Mouse (Mus musculus) limb, embryonic 11.5 days (tissue): ENCODE results near the gene Tmem238. TPM values are rescaled to one million over a fixed set of nuclear protein-coding genes. Genes with fewer than 3 reads are reported as not detected.
"Not testable (repeated sequence)": the region's sequence is repeated elsewhere in the genome, so short reads cannot be mapped to it uniquely, and the experiment has no call there.

Source experiments
- ATAC-seq: fragments of 200-750 bp; cut with Nextera tagmentation; 2 replicates; pipeline ENCODE4 v1.8.0; 2017; ENCODE audit warnings: low read depth; ENCODE audit not compliant: insufficient number of reproducible peaks, low FRiP score, low TSS enrichment
- DNase-seq: peaks from one replicate; pipeline ENCODE4 v3.0.0-alpha.2; 2015; ENCODE audit warnings: low spot score
- H3K27ac ChIP-seq: fragments of 300-500 bp; sonication (generic); replicated peaks from 2 replicates; pipeline ENCODE4 v1.5.1; 2014; ENCODE audit warnings: low read depth, mild to moderate bottlenecking, low read length
- H3K27me3 ChIP-seq: fragments of 300-500 bp; sonication (generic); 2 replicates; pipeline ENCODE4 v1.6.1; 2014; ENCODE audit warnings: mild to moderate bottlenecking, low read length, mixed read lengths; ENCODE audit not compliant: control insufficient read depth, insufficient read depth
- H3K36me3 ChIP-seq: fragments of 300-500 bp; sonication (generic); 2 replicates; pipeline ENCODE4 v1.6.1; 2014; ENCODE audit warnings: mild to moderate bottlenecking, low read length, moderate library complexity, mixed read lengths; ENCODE audit not compliant: control insufficient read depth, insufficient read depth
- H3K4me1 ChIP-seq: fragments of 300-500 bp; sonication (generic); 2 replicates; pipeline ENCODE4 v1.6.1; 2014; ENCODE audit warnings: low read length, mixed read lengths; ENCODE audit not compliant: control insufficient read depth, insufficient read depth
- H3K4me2 ChIP-seq: fragments of 300-500 bp; sonication (generic); 2 replicates; pipeline ENCODE4 v1.6.1; 2014; ENCODE audit warnings: low read depth, mild to moderate bottlenecking, moderate library complexity; ENCODE audit not compliant: severe bottlenecking
- H3K4me3 ChIP-seq: fragments of 300-500 bp; sonication (generic); 2 replicates; pipeline ENCODE4 v1.5.1; 2014; ENCODE audit warnings: low read depth, low read length
- H3K9ac ChIP-seq: fragments of 300-500 bp; sonication (generic); 2 replicates; pipeline ENCODE4 v1.6.1; 2014; ENCODE audit warnings: mild to moderate bottlenecking, low read length
- H3K9me3 ChIP-seq: fragments of 300-500 bp; sonication (generic); 2 replicates; pipeline ENCODE4 v1.6.1; 2016; ENCODE audit warnings: low read length; ENCODE audit not compliant: control insufficient read depth
- WGBS: fragments of 180-500 bp; shearing (Covaris S2); extraction: QIAGEN DNeasy Blood & Tissue Kit; methylation state at CpG from one replicate; pipeline ENCODE4 v1.1.7; 2014; 5-methylcytosine and 5-hydroxymethylcytosine counted together
- polyA plus RNA-seq: library from polyadenylated mRNA; unstranded; fragments of >200 nt; fragmentation: Nextera tagmentation; extraction: Ambion mirVana; gene quantifications from 2 replicates; pipeline ENCODE4 v1.2.1, GENCODE M21; 2014

Gene Tmem238
- polyA plus RNA-seq, 1 experiment from 2014 or later: 2.1 TPM

DNA sequence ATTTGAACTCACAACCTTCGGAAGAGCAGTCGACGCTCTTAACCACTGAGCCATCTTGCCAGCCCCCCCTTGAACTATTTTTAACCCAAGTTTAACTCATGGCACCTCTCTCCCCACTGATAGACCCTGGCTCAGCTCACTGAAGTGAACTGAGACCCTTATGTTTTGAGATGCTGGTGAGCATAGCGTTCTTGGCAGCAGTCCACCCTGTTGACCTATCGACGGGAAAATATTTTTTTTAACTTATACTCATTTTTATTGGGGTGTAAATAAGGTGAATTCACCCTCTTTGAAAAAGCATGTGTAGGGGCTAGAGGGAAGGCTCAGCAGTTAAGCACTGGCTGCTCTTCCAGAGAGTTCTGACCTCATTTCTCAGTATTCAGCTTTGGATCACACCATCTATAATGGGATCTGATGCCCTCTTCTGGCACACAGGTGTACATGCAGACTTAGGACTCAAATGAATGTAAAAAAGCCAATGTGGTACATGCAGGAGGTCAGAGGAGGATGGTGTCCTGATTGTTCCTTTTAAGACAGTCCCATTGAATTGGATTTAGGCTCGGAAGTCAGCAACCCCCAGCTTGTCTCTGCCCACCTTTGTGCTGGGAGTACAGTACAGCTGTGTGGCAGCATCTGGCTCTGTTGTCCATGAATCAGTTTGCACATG is 6.4 kb upstream of the Tmem238 start:
- no peak overlapping the region for H3K9ac ChIP-seq
- no peak overlapping the region for H3K4me2 ChIP-seq
- no peaks in the 10 kb centered on the region for H3K27me3 ChIP-seq
- H3K27ac ChIP-seq: no peak overlapping the region
- no peaks in the 10 kb centered on the region for H3K9me3 ChIP-seq
- ATAC-seq (no peak), DNase-seq (no peak)
- H3K4me1 ChIP-seq: no peaks in the 10 kb centered on the region; the same call in 1 of the 2 replicates
- H3K36me3 ChIP-seq: peaks cover 15% of the 10 kb centered on the region
- H3K4me3 ChIP-seq: no peak overlapping the region
- 79% methylated on average over 7 of the region's 7 CpGs for WGBS

DNA sequence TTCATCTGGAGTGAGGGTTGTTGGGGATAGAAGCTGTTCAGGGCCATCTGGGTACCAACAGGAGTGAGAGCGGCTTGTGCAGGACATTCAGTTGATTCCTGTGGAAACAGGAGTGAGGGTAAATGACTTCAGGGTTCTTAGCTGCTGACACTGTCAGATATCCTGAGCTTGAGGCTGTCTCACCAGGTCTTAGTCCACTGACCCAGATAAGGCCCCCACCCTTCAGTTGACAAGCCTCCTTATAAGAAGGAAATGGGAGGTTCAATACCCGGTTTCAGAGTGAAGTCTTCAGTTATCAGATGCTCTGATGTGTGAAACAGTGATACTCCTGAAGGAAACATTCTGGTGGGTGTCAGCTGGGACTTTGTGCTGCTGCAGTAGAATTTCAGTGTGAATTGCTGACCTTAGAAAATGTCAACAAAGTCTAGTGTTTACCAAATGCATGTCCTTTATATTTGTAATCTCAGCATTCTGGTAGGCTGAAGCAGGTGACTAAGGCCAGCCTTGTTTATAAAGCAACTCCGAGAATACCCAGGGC is 5.2 kb upstream of the Tmem238 start:
- DNase-seq (no peak), ATAC-seq (no peak)
- Histone ChIP-seq H3K36me3 (peaks cover 15% of the 10 kb centered on the region), H3K9me3 (no peaks in the 10 kb centered on the region), H3K4me2 (no peak overlapping the region), H3K9ac (no peak overlapping the region), H3K4me1 (no peaks in the 10 kb centered on the region; the same call in 1 of the 2 replicates), H3K27ac (no peak overlapping the region), H3K27me3 (peaks cover 3% of the 10 kb centered on the region; the same call in 1 of the 2 replicates), H3K4me3 (no peak overlapping the region)
- WGBS: 89% methylated on average over 3 of the region's 3 CpGs

DNA sequence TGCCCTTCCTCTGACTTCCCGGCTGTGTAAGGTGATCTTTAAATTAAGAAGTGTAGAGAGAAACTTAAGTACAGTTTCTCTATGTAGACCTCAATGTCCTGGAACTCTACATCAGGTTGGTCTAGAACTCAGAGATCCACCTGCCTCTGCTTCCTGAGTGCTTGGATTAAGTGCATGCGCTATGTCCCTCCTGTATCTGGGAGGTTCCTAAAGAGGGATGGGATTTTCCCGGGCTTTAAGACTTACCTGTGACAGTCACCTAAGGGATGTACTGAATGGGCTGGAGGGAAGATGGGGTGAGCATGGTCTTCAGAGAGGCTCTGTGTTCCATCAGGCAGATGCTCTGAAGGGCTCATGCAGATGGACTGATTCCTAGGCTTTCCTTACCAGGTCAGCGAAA is 4.2 kb upstream of the Tmem238 start:
- Histone ChIP-seq H3K4me2 (peak overlapping the region; percentile 86), H3K4me3 (peak overlapping the region; percentile 91), H3K27me3 (peaks cover 4% of the 10 kb centered on the region; the same call in 1 of the 2 replicates), H3K9me3 (no peaks in the 10 kb centered on the region), H3K27ac (no peak overlapping the region; the same call in 1 of the 2 replicates), H3K4me1 (peaks cover 3% of the 10 kb centered on the region), H3K36me3 (peaks cover 15% of the 10 kb centered on the region), H3K9ac (peak overlapping the region; percentile 97)
- DNase-seq: no peak
- no peak for ATAC-seq
- 38% methylated on average over 4 of the region's 4 CpGs for WGBS

DNA sequence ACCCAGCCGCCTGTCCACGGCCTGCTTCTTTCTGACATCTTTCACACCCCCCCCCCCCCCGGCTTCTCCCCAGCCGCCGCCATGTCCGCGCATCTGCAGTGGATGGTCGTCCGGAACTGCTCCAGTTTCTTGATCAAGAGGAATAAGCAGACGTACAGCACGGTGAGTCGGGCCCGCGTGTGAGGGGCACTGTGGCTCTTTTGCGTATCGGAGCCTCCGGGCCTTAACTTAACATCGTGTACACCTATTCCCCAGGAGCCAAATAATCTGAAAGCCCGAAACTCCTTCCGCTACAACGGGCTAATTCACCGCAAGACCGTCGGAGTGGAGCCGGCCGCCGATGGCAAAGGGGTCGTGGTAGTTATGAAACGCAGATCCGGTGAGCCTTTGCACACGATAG is 3.8 kb upstream of the Tmem238 start:
- H3K9me3 ChIP-seq, H3K4me1 ChIP-seq, H3K27me3 ChIP-seq, ATAC-seq, DNase-seq: not testable (repeated sequence)
- peak overlapping the region; percentile 97 for H3K9ac ChIP-seq
- H3K4me3 ChIP-seq: peak overlapping the region; percentile 91
- H3K36me3 ChIP-seq: peaks cover 15% of the 10 kb centered on the region
- under 1% methylated on average over 31 of the region's 31 CpGs for WGBS
- H3K4me2 ChIP-seq: peak overlapping the region; percentile 86
- peak overlapping the region; percentile 86 for H3K27ac ChIP-seq

DNA sequence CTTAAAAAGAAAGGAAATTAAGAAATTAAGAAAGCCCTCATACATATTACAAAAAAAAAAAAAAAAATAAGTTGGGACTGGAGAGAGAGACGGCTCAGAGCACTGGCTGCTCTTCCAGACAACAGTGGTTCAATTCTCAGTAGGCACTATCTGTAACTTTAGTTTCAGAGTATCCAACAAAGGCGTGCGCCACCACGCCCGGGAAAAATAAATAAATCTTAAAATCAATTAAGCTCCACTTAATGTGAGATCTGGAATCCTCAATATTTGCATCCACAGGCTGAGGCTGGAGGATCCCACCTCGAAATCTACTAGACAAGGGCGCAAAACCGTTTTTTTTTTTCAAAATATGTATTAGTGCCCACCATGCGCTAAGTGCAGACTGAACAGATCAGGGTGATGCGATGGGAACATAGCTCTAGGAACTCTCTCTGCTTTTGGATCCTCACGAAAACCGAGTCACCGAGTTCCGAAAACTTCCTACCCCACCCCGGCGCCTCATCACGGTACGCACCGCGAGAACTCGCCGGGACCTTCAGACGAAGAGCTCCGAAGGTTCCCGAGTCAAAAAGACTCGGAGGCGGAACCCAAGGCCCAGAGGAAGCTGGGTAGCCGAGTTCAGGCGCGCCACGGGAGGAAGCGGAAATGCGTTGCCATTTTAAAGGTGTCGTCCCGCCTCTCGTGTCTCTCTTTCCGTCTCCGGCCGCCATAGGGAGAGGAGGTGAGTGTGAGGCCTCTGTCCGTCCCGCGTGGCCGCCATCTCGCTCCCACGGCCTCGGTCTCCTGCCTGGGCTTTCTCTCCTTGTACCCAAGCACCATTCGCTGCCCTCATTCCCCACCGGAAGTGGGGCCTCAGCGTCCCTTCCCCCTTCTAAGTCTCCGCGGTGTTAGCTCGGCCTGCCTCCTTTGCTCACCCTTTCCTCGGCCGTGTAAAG is 3.1 kb upstream of the Tmem238 start, which contains the start of gene Rpl28:
Gene Rpl28 (plus strand): TSS at position 597 of the 935 bp plus-strand sequence.
- Histone ChIP-seq H3K4me3 (peak within 1 kb of the TSS; percentile 91), H3K27me3 (peaks cover 6% of the 10 kb centered on the region; the same call in 1 of the 2 replicates), H3K9me3 (no peaks in the 10 kb centered on the region), H3K9ac (peak within 1 kb of the TSS; percentile 97), H3K36me3 (peaks cover 14% of the 10 kb centered on the region), H3K27ac (peak within 1 kb of the TSS; percentile 86), H3K4me2 (peak within 1 kb of the TSS; percentile 86), H3K4me1 (peaks cover 6% of the 10 kb centered on the region)
- ATAC-seq: peak; percentile 88
- WGBS: 2% methylated on average over 51 of the region's 54 CpGs
- DNase-seq: peak; percentile 96

DNA sequence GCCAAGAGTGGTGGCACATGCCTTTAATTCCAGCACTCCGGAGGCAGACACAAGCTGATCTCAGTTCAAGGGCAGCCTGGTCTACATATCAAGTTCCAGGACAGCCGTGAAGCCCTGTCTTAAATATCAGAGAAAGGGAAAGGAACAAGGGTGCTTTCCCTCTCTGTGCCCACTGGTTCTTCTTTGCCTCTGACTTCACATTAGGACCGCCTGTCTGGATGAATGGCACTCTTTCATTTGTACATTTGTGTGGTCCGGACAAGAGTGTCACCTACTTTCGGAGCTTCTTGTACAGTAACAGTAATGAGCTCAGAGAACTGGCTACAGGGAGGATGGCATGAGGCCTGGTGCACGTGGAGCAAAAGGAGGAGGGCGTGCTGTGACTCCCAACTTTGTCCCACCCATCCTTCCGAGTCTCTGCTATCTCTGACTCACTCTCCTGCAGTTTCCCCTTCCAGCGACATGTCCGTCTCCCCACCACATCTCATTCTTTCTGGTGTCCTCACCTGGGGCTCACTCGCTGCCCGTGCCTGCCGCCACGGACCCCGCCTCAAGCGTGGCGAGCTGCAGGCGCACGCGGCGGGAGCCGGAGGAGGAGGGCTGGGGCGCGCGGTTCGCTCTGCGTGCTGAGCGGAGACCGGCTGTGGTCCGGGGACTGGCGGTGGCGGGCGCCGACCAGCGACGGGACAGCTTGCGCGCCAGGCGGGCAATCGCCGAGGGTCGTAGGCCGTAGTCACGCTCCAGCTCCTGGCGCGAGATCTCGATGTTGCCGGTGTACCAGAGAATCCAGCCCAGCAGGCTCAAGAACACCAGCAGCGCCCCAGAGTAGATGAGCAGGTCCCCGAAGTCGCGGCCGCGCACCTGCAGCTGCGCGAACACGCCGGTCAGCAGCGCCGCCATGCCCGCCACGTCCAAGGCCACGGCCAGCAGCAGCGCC is 689 bp downstream of the Tmem238 start:
- Histone ChIP-seq H3K27me3 (peaks cover 6% of the 10 kb centered on the region; the same call in 1 of the 2 replicates), H3K9ac (peak overlapping the region; percentile 84), H3K36me3 (no peaks in the 10 kb centered on the region), H3K9me3 (no peaks in the 10 kb centered on the region), H3K4me2 (peak overlapping the region; percentile 91), H3K4me1 (peaks cover 6% of the 10 kb centered on the region), H3K27ac (0 out of 2 replicates have a peak overlapping the region, but pooled peaks have one; percentile 36), H3K4me3 (peak overlapping the region; percentile 44)
- DNase-seq (peak; percentile 76), ATAC-seq (peak; percentile 32; the same call in 1 of the 2 replicates)
- WGBS: 3% methylated on average over 64 of the region's 64 CpGs

DNA sequence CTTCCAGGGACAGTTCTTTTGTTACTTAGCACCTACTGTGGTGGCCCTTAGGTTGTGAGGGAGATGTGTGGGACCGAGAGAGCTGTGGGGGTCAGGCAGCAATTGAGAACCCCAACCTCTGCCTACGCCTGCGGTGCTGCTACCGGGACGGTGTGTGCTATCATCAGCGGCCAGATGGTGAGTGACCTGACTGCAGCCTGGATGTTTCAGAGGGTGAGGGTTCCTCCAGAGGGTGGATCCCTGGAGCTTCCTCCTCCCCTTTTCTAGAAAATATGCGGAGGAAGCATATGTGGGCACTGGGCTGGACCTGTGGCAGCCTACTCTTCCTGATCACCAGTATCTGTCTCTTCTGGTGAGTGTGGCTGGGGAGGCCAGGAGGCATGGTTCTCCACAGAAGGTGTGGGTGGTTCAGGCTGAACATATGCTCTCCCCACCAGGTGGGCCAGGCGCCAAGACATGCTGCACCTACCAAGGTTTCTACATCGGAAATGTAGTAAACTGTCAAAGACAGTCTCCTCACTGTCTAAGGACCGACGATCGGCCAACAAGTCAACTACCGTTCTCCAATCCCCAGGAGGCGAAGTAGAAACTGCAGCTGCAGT is 5.7 kb downstream of the Tmem238 start:
- WGBS: 80% methylated on average over 14 of the region's 14 CpGs
- Histone ChIP-seq H3K36me3 (no peaks in the 10 kb centered on the region), H3K4me2 (no peak overlapping the region), H3K4me3 (no peak overlapping the region), H3K9me3 (no peaks in the 10 kb centered on the region), H3K4me1 (peaks cover 9% of the 10 kb centered on the region; the same call in 1 of the 2 replicates), H3K27me3 (peaks cover 3% of the 10 kb centered on the region), H3K9ac (no peak overlapping the region), H3K27ac (no peak overlapping the region)
- no peak for DNase-seq
- ATAC-seq: no peak
